Mouse (Mus musculus) cerebellum, adult 11 months (tissue): Measurements from ENCODE around the gene Ulk1.

Experiments used
- DNase-seq: peaks from one replicate; pipeline ENCODE4 v3.0.0; 2022

Gene Ulk1

GRCm38 (mm10) chr5:110763890-110764289, 46.0 kb downstream of the Ulk1 start:
- DNase-seq = no peak

GRCm38 (mm10) chr5:110745021-110745420, 64.9 kb downstream of the Ulk1 start:
- DNase-seq = no peak

DNA sequence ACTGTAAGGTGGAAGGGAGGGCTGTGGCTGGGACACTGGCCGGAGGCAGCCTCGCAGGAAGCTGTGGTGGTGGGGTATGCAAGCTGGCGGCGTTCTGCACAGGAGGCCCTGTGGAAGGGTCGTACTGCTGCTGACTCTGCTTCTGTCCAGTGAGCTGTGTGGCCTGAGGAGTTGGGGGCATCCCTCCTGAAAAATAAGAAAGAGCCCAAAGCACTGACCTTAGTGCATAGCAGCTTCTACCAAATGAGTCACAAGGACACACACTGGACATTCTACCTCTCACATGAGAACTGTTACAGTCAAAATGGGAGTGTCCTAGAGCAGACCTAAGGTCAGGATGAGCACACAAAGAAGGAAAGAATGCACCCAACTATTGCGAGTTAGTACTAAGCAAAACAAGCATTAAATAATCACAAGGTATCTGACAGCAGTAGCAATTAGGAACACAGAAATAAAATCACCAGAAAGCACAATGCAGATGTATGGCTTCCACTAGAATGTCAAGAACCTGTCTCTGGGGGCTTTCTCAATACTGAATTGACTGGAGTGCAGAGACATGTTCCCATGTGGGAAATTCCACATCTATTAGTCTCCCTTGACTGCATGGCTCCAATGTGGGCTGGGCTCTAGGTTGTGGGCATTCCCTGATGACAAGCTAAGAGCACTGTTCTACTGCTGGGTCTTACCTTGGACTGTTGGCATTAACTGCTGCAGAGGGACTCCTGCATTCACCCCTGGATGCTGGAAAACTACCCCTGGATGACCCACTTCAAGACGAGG, 70.2 kb downstream of the Ulk1 start:
- no peak for DNase-seq

- no peak for DNase-seq
Observed at GRCm38 (mm10) chr5:110735606-110736005, 74.3 kb downstream of the Ulk1 start.
